Mouse (Mus musculus) neutrophil, adult 59 days (primary cell): ENCODE data around the gene Zfp638. TPM values are rescaled to one million over a fixed set of nuclear protein-coding genes. Genes with fewer than 3 reads are reported as not detected.

Experiments used
- total RNA-seq, 2 experiments: library from RNA; stranded (reverse); gene quantifications; 1 replicate in 1 of 2; 2 replicates in 1 of 2; pipeline ENCODE4 v1.2.4; 2023

The Zfp638 gene
- 10 to 100 TPM; 84.6 to 88.7 TPM for total RNA-seq

GRCm38 (mm10) chr6:83866954-83867597, at the start of gene Zfp638:
TSS of gene Zfp638 (plus strand) at chr6:83867109.

GRCm38 (mm10) chr6:83831606-83832123, 35.2 kb upstream of the Zfp638 start, which contains the start of gene Paip2b:
TSS of gene Paip2b (minus strand) at chr6:83831741.

DNA sequence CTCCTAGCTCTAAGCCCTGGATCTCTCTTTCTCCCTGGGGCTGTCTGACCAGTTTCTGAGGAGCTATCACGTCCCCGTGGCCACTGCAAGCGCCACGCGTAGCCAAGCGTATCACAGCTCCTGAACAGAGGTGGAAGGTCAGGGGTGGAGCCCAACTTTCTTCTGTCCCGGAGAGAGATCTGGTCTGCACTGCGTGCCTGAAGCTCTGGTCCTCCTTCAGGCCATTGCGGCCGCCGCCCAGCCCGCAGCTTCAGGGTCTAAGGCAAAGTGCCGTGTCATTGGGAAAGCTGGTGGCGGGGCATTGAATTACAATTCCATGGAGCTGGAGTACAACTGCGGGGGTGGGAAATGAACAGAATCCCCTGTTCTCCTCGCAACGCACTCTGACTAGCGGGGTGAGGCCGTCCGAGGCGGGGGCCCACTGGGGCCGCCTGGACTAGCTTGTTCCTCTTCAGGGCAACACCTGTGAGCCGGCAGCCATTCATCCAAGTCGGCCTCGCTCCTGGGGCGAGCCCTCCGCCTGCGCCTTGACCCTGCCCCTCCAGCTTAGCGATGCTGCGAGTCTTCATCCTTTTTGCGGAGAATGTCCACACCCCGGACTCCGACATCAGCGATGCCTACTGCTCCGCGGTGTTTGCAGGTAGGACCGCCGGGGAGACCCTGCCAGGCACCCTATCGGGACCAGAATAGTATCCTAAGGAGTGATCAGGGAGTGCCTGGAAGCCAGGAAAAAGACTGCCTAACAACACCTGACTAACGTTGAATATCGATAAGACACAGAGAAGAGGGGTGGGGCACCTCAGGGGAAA, 141.7 kb downstream of the Zfp638 start, which contains the start of gene Dysf:
Gene Dysf (plus strand): TSS at position 228 of the 809 bp plus-strand sequence.

Other genes starting within 250 kb of the Zfp638 start
- gene Clec4f, start 210.9 kb upstream of the Zfp638 start, total RNA-seq, result not detected
- not detected for gene Cd207, start 189.3 kb upstream of the Zfp638 start, total RNA-seq
- not detected for gene Vax2, start 155.8 kb upstream of the Zfp638 start, total RNA-seq
- gene Atp6v1b1, start 124.1 kb upstream of the Zfp638 start, total RNA-seq, result not detected
- not detected for gene Ankrd53, start 104.5 kb upstream of the Zfp638 start, total RNA-seq
- 10 to 100 TPM; 34.4 to 55.5 TPM for gene Tex261, start 91.3 kb upstream of the Zfp638 start, total RNA-seq
- 10 to 100 TPM; 16.5 to 20.9 TPM for gene Nagk, start 72.1 kb upstream of the Zfp638 start, total RNA-seq
- gene Paip2b, start 35.4 kb upstream of the Zfp638 start, total RNA-seq, result 1 to 10 TPM; 5.2 to 5.4 TPM
- gene Dysf, start 141.5 kb downstream of the Zfp638 start, total RNA-seq, result under 1 TPM in 1 of 2 experiments, not detected in 1; 0.76 TPM